Mouse (Mus musculus): ENCODE measurements around the gene Gm36864. TPM values are rescaled to one million over a fixed set of nuclear protein-coding genes. Genes with fewer than 3 reads are reported as not detected.
"Not testable (repeated sequence)": the region's sequence is repeated elsewhere in the genome, so short reads cannot be mapped to it uniquely, and the experiment has no call there.

Gm36864 gene
- not detected in 2 replicates for polyA plus RNA-seq (2014; fragmentation: Nextera tagmentation; extraction: Ambion mirVana)

GRCm38 (mm10) chr7:44235909-44236308, at the start of gene Gm36864:
Gm36864 (plus strand) TSS chr7:44236177.
- Histone ChIP-seq H3K36me3 (ENCODE audit: control insufficient read depth, insufficient read depth, low read length) (no peaks in the 10 kb centered on the region), H3K27ac (ENCODE audit: low read depth, low read length) (no peak within 1 kb of the TSS), H3K9me3 (ENCODE audit: control insufficient read depth, low read length) (no peaks in the 10 kb centered on the region), H3K4me3 (ENCODE audit: low read depth, low read length) (no peak within 1 kb of the TSS), H3K4me2 (no peak within 1 kb of the TSS), H3K27me3 (ENCODE audit: control insufficient read depth, insufficient read depth, low read length) (no peaks in the 10 kb centered on the region), H3K9ac (ENCODE audit: low read length) (no peak within 1 kb of the TSS), H3K4me1 (ENCODE audit: control insufficient read depth, insufficient read depth, low read length) (no peaks in the 10 kb centered on the region)
- ATAC-seq (ENCODE audit: low FRiP score) (no peak), DNase-seq (ENCODE audit: low spot score, missing footprints) (peak; percentile 72)
- WGBS: 94% methylated on average over 3 of the region's 3 CpGs

GRCm38 (mm10) chr7:44186516-44186915, 49.5 kb upstream of the Gm36864 start:
- H3K4me2 ChIP-seq; H3K27me3 ChIP-seq (ENCODE audit: control insufficient read depth, insufficient read depth, low read length); H3K4me3 ChIP-seq (ENCODE audit: low read depth, low read length); H3K36me3 ChIP-seq (ENCODE audit: control insufficient read depth, insufficient read depth, low read length); H3K4me1 ChIP-seq (ENCODE audit: control insufficient read depth, insufficient read depth, low read length); H3K9ac ChIP-seq (ENCODE audit: low read length); H3K9me3 ChIP-seq (ENCODE audit: control insufficient read depth, low read length); DNase-seq (ENCODE audit: low spot score, missing footprints); H3K27ac ChIP-seq (ENCODE audit: low read depth, low read length); ATAC-seq (ENCODE audit: low FRiP score): not testable (repeated sequence)
- WGBS: 74% methylated on average over 8 of the region's 8 CpGs

GRCm38 (mm10) chr7:44187936-44188335, 48.0 kb upstream of the Gm36864 start, which contains the start of gene Klk1b24:
Klk1b24 (plus strand) TSS chr7:44188236.
- H3K9me3 ChIP-seq (ENCODE audit: control insufficient read depth, low read length); H3K27me3 ChIP-seq (ENCODE audit: control insufficient read depth, insufficient read depth, low read length); DNase-seq (ENCODE audit: low spot score, missing footprints); H3K36me3 ChIP-seq (ENCODE audit: control insufficient read depth, insufficient read depth, low read length); ATAC-seq (ENCODE audit: low FRiP score); H3K4me1 ChIP-seq (ENCODE audit: control insufficient read depth, insufficient read depth, low read length); H3K9ac ChIP-seq (ENCODE audit: low read length); H3K4me2 ChIP-seq; H3K27ac ChIP-seq (ENCODE audit: low read depth, low read length); H3K4me3 ChIP-seq (ENCODE audit: low read depth, low read length): not testable (repeated sequence)

GRCm38 (mm10) chr7:44193466-44193865, 42.5 kb upstream of the Gm36864 start:
- not testable (repeated sequence) for H3K9ac ChIP-seq (ENCODE audit: low read length); H3K4me1 ChIP-seq (ENCODE audit: control insufficient read depth, insufficient read depth, low read length); H3K27ac ChIP-seq (ENCODE audit: low read depth, low read length); H3K4me2 ChIP-seq; H3K9me3 ChIP-seq (ENCODE audit: control insufficient read depth, low read length); H3K4me3 ChIP-seq (ENCODE audit: low read depth, low read length); H3K36me3 ChIP-seq (ENCODE audit: control insufficient read depth, insufficient read depth, low read length); H3K27me3 ChIP-seq (ENCODE audit: control insufficient read depth, insufficient read depth, low read length); ATAC-seq (ENCODE audit: low FRiP score); DNase-seq (ENCODE audit: low spot score, missing footprints)
- 90% methylated on average over 1 of the region's 1 CpGs for WGBS

GRCm38 (mm10) chr7:44197891-44198290, 38.1 kb upstream of the Gm36864 start, which contains the start of gene Klk1b3:
Klk1b3 (plus strand) TSS chr7:44198191.
- no peak within 1 kb of the TSS for H3K4me3 ChIP-seq (ENCODE audit: low read depth, low read length)
- no peak within 1 kb of the TSS for H3K9ac ChIP-seq (ENCODE audit: low read length)
- H3K36me3 ChIP-seq (ENCODE audit: control insufficient read depth, insufficient read depth, low read length): no peaks in the 10 kb centered on the region
- no peaks in the 10 kb centered on the region for H3K4me1 ChIP-seq (ENCODE audit: control insufficient read depth, insufficient read depth, low read length)
- H3K27ac ChIP-seq (ENCODE audit: low read depth, low read length): no peak within 1 kb of the TSS
- H3K27me3 ChIP-seq (ENCODE audit: control insufficient read depth, insufficient read depth, low read length): no peaks in the 10 kb centered on the region
- H3K4me2 ChIP-seq: no peak within 1 kb of the TSS
- WGBS: 61% methylated on average over 3 of the region's 3 CpGs
- no peak for ATAC-seq (ENCODE audit: low FRiP score)
- no peaks in the 10 kb centered on the region for H3K9me3 ChIP-seq (ENCODE audit: control insufficient read depth, low read length)
- DNase-seq (ENCODE audit: low spot score, missing footprints): no peak

- H3K36me3 ChIP-seq (ENCODE audit: control insufficient read depth, insufficient read depth, low read length); DNase-seq (ENCODE audit: low spot score, missing footprints); H3K9me3 ChIP-seq (ENCODE audit: control insufficient read depth, low read length); ATAC-seq (ENCODE audit: low FRiP score); H3K4me1 ChIP-seq (ENCODE audit: control insufficient read depth, insufficient read depth, low read length); H3K9ac ChIP-seq (ENCODE audit: low read length); H3K4me2 ChIP-seq; H3K27ac ChIP-seq (ENCODE audit: low read depth, low read length); H3K27me3 ChIP-seq (ENCODE audit: control insufficient read depth, insufficient read depth, low read length); H3K4me3 ChIP-seq (ENCODE audit: low read depth, low read length): not testable (repeated sequence)
- WGBS: 56% methylated on average over 3 of the region's 3 CpGs
Observed at GRCm38 (mm10) chr7:44207135-44207534, 28.8 kb upstream of the Gm36864 start, which contains the start of gene Klk1b4. Klk1b4 (plus strand) TSS chr7:44207435.

- no peak for DNase-seq (ENCODE audit: low spot score, missing footprints)
- 69% methylated on average over 3 of the region's 3 CpGs for WGBS
- no peak overlapping the region for H3K4me2 ChIP-seq
- no peaks in the 10 kb centered on the region for H3K4me1 ChIP-seq (ENCODE audit: control insufficient read depth, insufficient read depth, low read length)
- H3K36me3 ChIP-seq (ENCODE audit: control insufficient read depth, insufficient read depth, low read length): no peaks in the 10 kb centered on the region
- no peak overlapping the region for H3K4me3 ChIP-seq (ENCODE audit: low read depth, low read length)
- H3K9ac ChIP-seq (ENCODE audit: low read length): no peak overlapping the region
- no peak for ATAC-seq (ENCODE audit: low FRiP score)
- H3K27me3 ChIP-seq (ENCODE audit: control insufficient read depth, insufficient read depth, low read length): no peaks in the 10 kb centered on the region
- H3K9me3 ChIP-seq (ENCODE audit: control insufficient read depth, low read length): no peaks in the 10 kb centered on the region
- no peak overlapping the region for H3K27ac ChIP-seq (ENCODE audit: low read depth, low read length)
Observed at GRCm38 (mm10) chr7:44208307-44208706, 27.7 kb upstream of the Gm36864 start.

- no peaks in the 10 kb centered on the region for H3K27me3 ChIP-seq (ENCODE audit: control insufficient read depth, insufficient read depth, low read length)
- no peak within 1 kb of the TSS for H3K27ac ChIP-seq (ENCODE audit: low read depth, low read length)
- no peak within 1 kb of the TSS for H3K9ac ChIP-seq (ENCODE audit: low read length)
- H3K9me3 ChIP-seq (ENCODE audit: control insufficient read depth, low read length): no peaks in the 10 kb centered on the region
- no peak within 1 kb of the TSS for H3K4me3 ChIP-seq (ENCODE audit: low read depth, low read length)
- no peak for ATAC-seq (ENCODE audit: low FRiP score)
- DNase-seq (ENCODE audit: low spot score, missing footprints): no peak
- H3K4me1 ChIP-seq (ENCODE audit: control insufficient read depth, insufficient read depth, low read length): no peaks in the 10 kb centered on the region
- no peaks in the 10 kb centered on the region for H3K36me3 ChIP-seq (ENCODE audit: control insufficient read depth, insufficient read depth, low read length)
- H3K4me2 ChIP-seq: no peak within 1 kb of the TSS
- 94% methylated on average over 1 of the region's 1 CpGs for WGBS
Observed at GRCm38 (mm10) chr7:44215645-44216044, 20.3 kb upstream of the Gm36864 start, which contains the start of gene Klk1b5. Klk1b5 (plus strand) TSS chr7:44215945.

- not testable (repeated sequence) for H3K9me3 ChIP-seq (ENCODE audit: control insufficient read depth, low read length); H3K4me3 ChIP-seq (ENCODE audit: low read depth, low read length); ATAC-seq (ENCODE audit: low FRiP score); H3K27ac ChIP-seq (ENCODE audit: low read depth, low read length); H3K9ac ChIP-seq (ENCODE audit: low read length); DNase-seq (ENCODE audit: low spot score, missing footprints); H3K27me3 ChIP-seq (ENCODE audit: control insufficient read depth, insufficient read depth, low read length); H3K4me2 ChIP-seq; H3K4me1 ChIP-seq (ENCODE audit: control insufficient read depth, insufficient read depth, low read length); H3K36me3 ChIP-seq (ENCODE audit: control insufficient read depth, insufficient read depth, low read length)
- 74% methylated on average over 8 of the region's 10 CpGs for WGBS
Observed at GRCm38 (mm10) chr7:44221601-44222000, 14.4 kb upstream of the Gm36864 start.

Data from midbrain, embryonic 11.5 days (tissue).